ENCODE assay signal across 10 mouse cellular contexts in genomic region chr17:64716318-64716717, GRCm38 (mm10).
DNase-seq lines count a peak whose midpoint lies in the region; ATAC-seq and TF ChIP-seq lines count a peak whose summit lies in the region.
"Had no signal": no experiment of that assay in that cellular context is flagged by ENCODE, and none has a peak within 500 bp of the region (broad histone marks: within the 10 kb centered on the region; RNA-seq: fewer than 3 reads in every experiment).

No protein-coding gene starts in this region.

- H3K4me1 ChIP-seq in hindbrain, embryonic 15.5 days (replicated peaks), result no peaks in the 10 kb centered on the region
- no peaks in the 10 kb centered on the region for H3K4me1 ChIP-seq in hindbrain, embryonic 11.5 days (replicated peaks; ENCODE audit: control insufficient read depth, insufficient read depth, low read length)
- peaks cover 13% of the 10 kb centered on the region for H3K4me1 ChIP-seq in heart, embryonic 15.5 days (replicated peaks)
- H3K4me1 ChIP-seq in lung, embryonic 16.5 days (replicated peaks; ENCODE audit: control insufficient read depth, insufficient read depth, low read length), result peaks cover 5% of the 10 kb centered on the region; the same call in 1 of the 2 replicates
- no peaks in the 10 kb centered on the region for H3K4me1 ChIP-seq in thymus, adult 2 months (replicated peaks; ENCODE audit: control insufficient read depth, insufficient read depth, low read length)

- TF ChIP-seq CTCF in thymus, adult 2 months (IDR thresholded peaks at IDR 0.05; ENCODE audit: borderline replicate concordance, control insufficient read depth, extremely low read depth, insufficient read depth, low read length, poor library complexity), result no peak

- no peak for TF ChIP-seq POLR2A in thymus, adult 2 months (IDR thresholded peaks at IDR 0.05; ENCODE audit: control insufficient read depth, extremely low read depth, insufficient read depth, low read length, poor library complexity)

- no peak overlapping the region for H3K4me2 ChIP-seq in hindbrain, embryonic 15.5 days
- no peak overlapping the region for H3K4me2 ChIP-seq in hindbrain, embryonic 11.5 days (replicated peaks; ENCODE audit: low read depth, low read length)
- H3K4me2 ChIP-seq in heart, embryonic 15.5 days, result no peak overlapping the region
- H3K4me2 ChIP-seq in lung, embryonic 16.5 days (ENCODE audit: low read depth, low read length), result no peak overlapping the region

- DNase-seq in hindbrain, embryonic 11.5 days (ENCODE audit: low spot score), result no peak
- peak; percentile 23 for DNase-seq in adrenal gland, postnatal 25 days
- peak; percentile 76 to 80 for DNase-seq in cerebellum, postnatal 25 days
- no peak for DNase-seq in thymus, adult 2 months
- DNase-seq in urinary bladder, postnatal 25 days (ENCODE audit: low spot score), result no peak

- no peak overlapping the region for H3K4me3 ChIP-seq in hindbrain, embryonic 15.5 days
- no peak overlapping the region for H3K4me3 ChIP-seq in hindbrain, embryonic 11.5 days (ENCODE audit: low read depth, low read length)
- H3K4me3 ChIP-seq in heart, embryonic 15.5 days, result no peak overlapping the region
- no peak overlapping the region for H3K4me3 ChIP-seq in lung, embryonic 16.5 days (ENCODE audit: low read length)
- no peak overlapping the region for H3K4me3 ChIP-seq in thymus, adult 2 months (ENCODE audit: control insufficient read depth, insufficient read depth, low read length)
- H3K4me3 ChIP-seq: erythroblast, embryonic 14.5 days; megakaryocyte, embryonic 14.5 days had no signal

- H3K27ac ChIP-seq in hindbrain, embryonic 15.5 days (replicated peaks), result no peak overlapping the region
- H3K27ac ChIP-seq in hindbrain, embryonic 11.5 days (ENCODE audit: low read depth, low read length), result no peak overlapping the region
- peak overlapping the region; percentile 64 for H3K27ac ChIP-seq in heart, embryonic 15.5 days
- peak overlapping the region; percentile 48 for H3K27ac ChIP-seq in lung, embryonic 16.5 days (ENCODE audit: low read length)
- H3K27ac ChIP-seq in thymus, adult 2 months (ENCODE audit: control insufficient read depth, insufficient read depth, low read length), result no peak overlapping the region; the same call in 1 of the 2 replicates

- WGBS in hindbrain, embryonic 15.5 days, result 62% methylated on average over 4 of the region's 4 CpGs
- 85% methylated on average over 4 of the region's 4 CpGs for WGBS in hindbrain, embryonic 11.5 days
- 47% methylated on average over 4 of the region's 4 CpGs for WGBS in heart, embryonic 15.5 days
- 65% methylated on average over 4 of the region's 4 CpGs for WGBS in lung, embryonic 16.5 days
- WGBS in thymus, adult 2 months, result 96% methylated on average over 4 of the region's 4 CpGs

- 0 out of 2 replicates have a peak, but pooled peaks cover 10% of the 10 kb centered on the region for H3K36me3 ChIP-seq in hindbrain, embryonic 15.5 days
- H3K36me3 ChIP-seq in hindbrain, embryonic 11.5 days (ENCODE audit: control insufficient read depth, insufficient read depth, low read length), result no peaks in the 10 kb centered on the region
- H3K36me3 ChIP-seq in heart, embryonic 15.5 days, result peaks cover 16% of the 10 kb centered on the region
- H3K36me3 ChIP-seq in lung, embryonic 16.5 days (ENCODE audit: control insufficient read depth, insufficient read depth, low read length), result peaks cover 2% of the 10 kb centered on the region; the same call in 1 of the 2 replicates
- H3K36me3 ChIP-seq in thymus, adult 2 months (ENCODE audit: control insufficient read depth, insufficient read depth, low read length), result peaks cover 53% of the 10 kb centered on the region

- no peak overlapping the region for H3K9ac ChIP-seq in hindbrain, embryonic 15.5 days
- no peak overlapping the region for H3K9ac ChIP-seq in hindbrain, embryonic 11.5 days (ENCODE audit: low read depth, low read length)
- H3K9ac ChIP-seq in heart, embryonic 15.5 days, result no peak overlapping the region
- H3K9ac ChIP-seq in lung, embryonic 16.5 days (ENCODE audit: low read length), result no peak overlapping the region

- H3K27me3 ChIP-seq in hindbrain, embryonic 15.5 days, result no peaks in the 10 kb centered on the region
- H3K27me3 ChIP-seq in hindbrain, embryonic 11.5 days (ENCODE audit: control insufficient read depth, insufficient read depth, low read length), result no peaks in the 10 kb centered on the region
- no peaks in the 10 kb centered on the region for H3K27me3 ChIP-seq in heart, embryonic 15.5 days
- no peaks in the 10 kb centered on the region for H3K27me3 ChIP-seq in lung, embryonic 16.5 days (ENCODE audit: control insufficient read depth, insufficient read depth, low read depth, low read length)
- H3K27me3 ChIP-seq in thymus, adult 2 months (ENCODE audit: control insufficient read depth, insufficient read depth, low read length), result no peaks in the 10 kb centered on the region
- H3K27me3 ChIP-seq: megakaryocyte, embryonic 14.5 days had no signal

- H3K9me3 ChIP-seq in hindbrain, embryonic 15.5 days, result no peaks in the 10 kb centered on the region
- no peaks in the 10 kb centered on the region for H3K9me3 ChIP-seq in hindbrain, embryonic 11.5 days (ENCODE audit: control insufficient read depth, low read length)
- no peaks in the 10 kb centered on the region for H3K9me3 ChIP-seq in heart, embryonic 15.5 days (replicated peaks)
- no peaks in the 10 kb centered on the region for H3K9me3 ChIP-seq in lung, embryonic 16.5 days (ENCODE audit: control insufficient read depth, low read length)
- H3K9me3 ChIP-seq: megakaryocyte, embryonic 14.5 days had no signal

- ATAC-seq in hindbrain, embryonic 15.5 days (ENCODE audit: low FRiP score, low read depth), result peak; percentile 78
- no peak for ATAC-seq in hindbrain, embryonic 11.5 days (ENCODE audit: low FRiP score)
- ATAC-seq in heart, embryonic 15.5 days (replicated peaks; ENCODE audit: insufficient number of reproducible peaks, insufficient read depth, low FRiP score, low read depth), result peak; percentile 62
- ATAC-seq in lung, embryonic 16.5 days (ENCODE audit: low read depth), result peak; percentile 55

Comparison
In these comparisons a context has a peak if more than half of its experiments do, and no peak if none do; other contexts are left out.
1. H3K27ac ChIP-seq: peak in heart, embryonic 15.5 days (single experiment) and lung, embryonic 16.5 days (single experiment); none in hindbrain, embryonic 15.5 days (single experiment), hindbrain, embryonic 11.5 days (single experiment) and thymus, adult 2 months (single experiment).
2. DNase-seq: peak in adrenal gland, postnatal 25 days (single experiment) and cerebellum, postnatal 25 days (2 of 2); none in hindbrain, embryonic 11.5 days (single experiment), thymus, adult 2 months (single experiment) and urinary bladder, postnatal 25 days (single experiment).